Mouse (Mus musculus) heart, embryonic 14.5 days (tissue): ENCODE measurements around the gene Rbm12. TPM values are rescaled to one million over a fixed set of nuclear protein-coding genes. Genes with fewer than 3 reads are reported as not detected.
"Not testable (repeated sequence)": the region's sequence is repeated elsewhere in the genome, so short reads cannot be mapped to it uniquely, and the experiment has no call there.

ENCODE experiments used
- ATAC-seq: fragments of 200-750 bp; cut with Nextera tagmentation; 2 replicates; pipeline ENCODE4 v1.8.0; 2017; ENCODE audit warnings: low read depth, moderate TSS enrichment; ENCODE audit not compliant: insufficient number of reproducible peaks, insufficient read depth, low FRiP score
- H3K27ac ChIP-seq, 2 experiments: fragments of 200-500 bp in 1 of 2; fragments of 300-500 bp in 1 of 2; sonication (generic) in 1 of 2; replicated peaks in 1 of 2; 2 replicates each; pipeline ENCODE4 v1.5.1; 2012 to 2014; ENCODE audit warnings: low read depth in 2 of 2, low read length in 2 of 2, control low read depth in 1 of 2, mild to moderate bottlenecking in 1 of 2, mixed read lengths in 1 of 2; ENCODE audit not compliant: control insufficient read depth in 1 of 2, insufficient read depth in 1 of 2
- H3K27me3 ChIP-seq: fragments of 300-500 bp; sonication (generic); 2 replicates; pipeline ENCODE4 v1.6.1; 2014; ENCODE audit warnings: mild to moderate bottlenecking, low read length, control low read depth; ENCODE audit not compliant: control insufficient read depth, insufficient read depth
- H3K36me3 ChIP-seq: fragments of 300-500 bp; sonication (generic); 2 replicates; pipeline ENCODE4 v1.6.1; 2014; ENCODE audit warnings: mild to moderate bottlenecking, control low read depth, low read length, mixed read lengths; ENCODE audit not compliant: control insufficient read depth, insufficient read depth
- H3K4me1 ChIP-seq, 2 experiments: fragments of 200-500 bp in 1 of 2; fragments of 300-500 bp in 1 of 2; sonication (generic) in 1 of 2; 2 replicates each; pipeline ENCODE4 v1.6.1; 2012 to 2014; ENCODE audit warnings: low read length in 2 of 2, control low read depth in 1 of 2, mixed read lengths in 1 of 2; ENCODE audit not compliant: control insufficient read depth in 2 of 2, insufficient read depth in 2 of 2
- H3K4me2 ChIP-seq: fragments of 300-500 bp; sonication (generic); 2 replicates; pipeline ENCODE4 v1.6.1; 2014; ENCODE audit warnings: mild to moderate bottlenecking, low read length
- H3K4me3 ChIP-seq, 2 experiments: fragments of 200-500 bp in 1 of 2; fragments of 300-500 bp in 1 of 2; sonication (generic) in 1 of 2; 2 replicates each; pipeline ENCODE4 v1.5.1; 2012 to 2014; ENCODE audit warnings: low read length in 2 of 2, mild to moderate bottlenecking in 2 of 2, control low read depth in 1 of 2, low read depth in 1 of 2, moderate library complexity in 1 of 2; ENCODE audit not compliant: control insufficient read depth in 1 of 2, insufficient read depth in 1 of 2
- H3K9ac ChIP-seq: fragments of 300-500 bp; sonication (generic); 2 replicates; pipeline ENCODE4 v1.6.1; 2014; ENCODE audit warnings: mild to moderate bottlenecking, low read length
- H3K9me3 ChIP-seq: fragments of 300-500 bp; sonication (generic); 2 replicates; pipeline ENCODE4 v1.6.1; 2016; ENCODE audit warnings: low read length, control low read depth; ENCODE audit not compliant: control insufficient read depth
- WGBS: fragments of 180-500 bp; shearing (Covaris S2); extraction: QIAGEN DNeasy Blood & Tissue Kit; methylation state at CpG from one replicate; pipeline ENCODE4 v1.1.7; 2014; 5-methylcytosine and 5-hydroxymethylcytosine counted together
- polyA plus RNA-seq: library from polyadenylated mRNA; unstranded; fragments of >200 nt; fragmentation: Nextera tagmentation; extraction: Ambion mirVana; gene quantifications from 2 replicates; pipeline ENCODE4 v1.2.1, GENCODE M21; 2014

Gene Rbm12
- polyA plus RNA-seq, 1 experiment from 2014 or later, result 20.6 TPM

GRCm38 (mm10) chr2:156143367-156143766 is 31.6 kb upstream of the Rbm12 start:
- no peaks in the 10 kb centered on the region for H3K27me3 ChIP-seq
- peak overlapping the region; percentile 84 for H3K4me3 ChIP-seq
- 1% methylated on average over 16 of the region's 16 CpGs for WGBS
- no peak; the same call in 1 of the 2 replicates for ATAC-seq
- H3K9ac ChIP-seq, result peak overlapping the region; percentile 85
- peak overlapping the region; percentile 82 for H3K4me2 ChIP-seq
- H3K36me3 ChIP-seq, result peaks cover 45% of the 10 kb centered on the region
- peak overlapping the region; percentile 92 to 95 for H3K27ac ChIP-seq
- peaks cover 0 to 13% of the 10 kb centered on the region in 2 experiments; a peak in 3 of 4 replicates for H3K4me1 ChIP-seq
- no peaks in the 10 kb centered on the region for H3K9me3 ChIP-seq

GRCm38 (mm10) chr2:156142820-156143219 is 31.0 kb upstream of the Rbm12 start:
- WGBS, result 82% methylated on average over 2 of the region's 2 CpGs
- Histone ChIP-seq H3K4me2 (peak overlapping the region; percentile 82), H3K4me3 (peak overlapping the region in 1 of 2 experiments; percentile 84; a peak in 2 of 4 replicates), H3K27me3 (no peaks in the 10 kb centered on the region), H3K27ac (peak overlapping the region in 1 of 2 experiments; percentile 95; a peak in 1 of 4 replicates), H3K9me3 (no peaks in the 10 kb centered on the region), H3K36me3 (peaks cover 40% of the 10 kb centered on the region), H3K9ac (peak overlapping the region; percentile 85), H3K4me1 (peaks cover 0 to 13% of the 10 kb centered on the region in 2 experiments; a peak in 3 of 4 replicates)
- no peak for ATAC-seq

GRCm38 (mm10) chr2:156135695-156136094 is 23.9 kb upstream of the Rbm12 start:
- WGBS, result 87% methylated on average over 6 of the region's 6 CpGs
- peaks cover 35% of the 10 kb centered on the region for H3K36me3 ChIP-seq

GRCm38 (mm10) chr2:156134161-156134560 is 22.4 kb upstream of the Rbm12 start:
- ATAC-seq, result no peak
- H3K27ac ChIP-seq, result no peak overlapping the region
- H3K4me2 ChIP-seq, result no peak overlapping the region
- H3K4me3 ChIP-seq, result no peak overlapping the region
- no peaks in the 10 kb centered on the region for H3K9me3 ChIP-seq
- no peak overlapping the region for H3K9ac ChIP-seq
- H3K27me3 ChIP-seq, result no peaks in the 10 kb centered on the region
- peaks cover 29% of the 10 kb centered on the region for H3K36me3 ChIP-seq
- no peaks in the 10 kb centered on the region for H3K4me1 ChIP-seq
- WGBS, result 78% methylated on average over 5 of the region's 5 CpGs

More at GRCm38 (mm10) chr2:156135695-156136094, 23.9 kb upstream of the Rbm12 start:
- no peak overlapping the region for H3K9ac ChIP-seq
- H3K27me3 ChIP-seq, result no peaks in the 10 kb centered on the region
- no peaks in the 10 kb centered on the region for H3K9me3 ChIP-seq
- H3K4me3 ChIP-seq, result no peak overlapping the region
- H3K27ac ChIP-seq, result no peak overlapping the region
- no peak overlapping the region for H3K4me2 ChIP-seq
- H3K4me1 ChIP-seq, result no peaks in the 10 kb centered on the region
- no peak for ATAC-seq

- H3K9ac ChIP-seq, result no peak within 1 kb of the TSS
- H3K4me1 ChIP-seq, result no peaks in the 10 kb centered on the region
- no peaks in the 10 kb centered on the region for H3K9me3 ChIP-seq
- WGBS, result 88% methylated on average over 5 of the region's 5 CpGs
- peaks cover 58% of the 10 kb centered on the region for H3K36me3 ChIP-seq
- no peak for ATAC-seq
- no peaks in the 10 kb centered on the region for H3K27me3 ChIP-seq
- no peak within 1 kb of the TSS for H3K4me3 ChIP-seq
- H3K27ac ChIP-seq, result no peak within 1 kb of the TSS
- H3K4me2 ChIP-seq, result no peak within 1 kb of the TSS
These were observed 15.2 kb upstream of the Rbm12 start, which contains the start of gene Gm28036 for GRCm38 (mm10) chr2:156126992-156127391. Gene Gm28036, minus strand, starts transcription at chr2:156127092.

GRCm38 (mm10) chr2:156123731-156124130 is 12.0 kb upstream of the Rbm12 start:
- no peak for ATAC-seq
- 87% methylated on average over 5 of the region's 5 CpGs for WGBS
- Histone ChIP-seq H3K4me3 (no peak overlapping the region), H3K27me3 (no peaks in the 10 kb centered on the region), H3K9ac (no peak overlapping the region), H3K4me1 (no peaks in the 10 kb centered on the region), H3K27ac (no peak overlapping the region), H3K9me3 (no peaks in the 10 kb centered on the region), H3K4me2 (no peak overlapping the region), H3K36me3 (peaks cover 47% of the 10 kb centered on the region)

- no peak overlapping the region for H3K27ac ChIP-seq
- H3K36me3 ChIP-seq, result peaks cover 15% of the 10 kb centered on the region; the same call in 1 of the 2 replicates
- no peaks in the 10 kb centered on the region for H3K4me1 ChIP-seq
- H3K4me3 ChIP-seq, result no peak overlapping the region
- ATAC-seq, result no peak
- H3K9me3 ChIP-seq, result no peaks in the 10 kb centered on the region
- no peak overlapping the region for H3K4me2 ChIP-seq
- no peaks in the 10 kb centered on the region for H3K27me3 ChIP-seq
- no peak overlapping the region for H3K9ac ChIP-seq
These were observed 7.8 kb upstream of the Rbm12 start for GRCm38 (mm10) chr2:156119566-156119965.

- H3K27ac ChIP-seq, result peak overlapping the region; percentile 66 to 90
- 21% methylated on average over 5 of the region's 5 CpGs for WGBS
- H3K27me3 ChIP-seq, H3K36me3 ChIP-seq, ATAC-seq, H3K9me3 ChIP-seq: not testable (repeated sequence)
- H3K4me3 ChIP-seq, result peak overlapping the region; percentile 80 to 93
- H3K9ac ChIP-seq, result peak overlapping the region; percentile 93
- H3K4me1 ChIP-seq, result peaks cover 2 to 16% of the 10 kb centered on the region in 2 experiments; a peak in 3 of 4 replicates
- peak overlapping the region; percentile 64 for H3K4me2 ChIP-seq
These were observed 274 bp upstream of the Rbm12 start for GRCm38 (mm10) chr2:156112080-156112423.
